Mouse (Mus musculus): Measurements from ENCODE around the gene Klhdc2.

DNA sequence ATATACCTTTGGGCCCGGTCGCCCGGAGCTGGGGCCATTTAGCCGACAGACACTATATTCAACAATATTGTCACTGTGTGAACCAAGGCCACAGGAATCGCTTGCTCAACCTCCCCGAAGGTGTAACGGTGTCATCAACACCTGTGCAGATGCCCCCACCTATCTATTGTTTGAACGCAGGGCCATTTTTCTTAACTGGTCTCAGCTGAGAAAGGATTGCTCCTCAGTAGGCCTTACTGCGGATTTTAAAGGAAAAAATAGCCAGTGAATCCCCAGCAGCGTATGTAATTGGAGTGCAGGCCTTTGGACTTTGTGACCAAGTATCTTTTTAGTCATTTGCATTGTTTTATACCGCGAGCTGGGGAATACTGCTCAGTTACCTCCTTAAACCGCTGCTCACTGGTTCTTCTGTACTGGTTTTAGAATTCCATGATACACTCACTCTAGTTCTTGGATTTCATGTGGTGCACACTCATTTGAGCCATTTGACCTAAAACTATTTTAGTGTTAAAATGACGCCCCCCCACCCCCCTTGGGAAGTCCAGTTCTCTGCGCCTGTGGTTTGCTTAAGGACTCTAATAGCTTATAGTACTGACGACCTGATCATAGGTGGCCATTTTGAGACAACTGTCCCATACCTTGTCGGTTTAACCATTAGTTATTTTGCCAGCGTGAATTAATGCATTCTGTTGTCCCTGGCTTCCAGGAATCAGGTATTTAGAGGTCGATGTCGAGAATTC lies 1.1 kb downstream of the Klhdc2 start:
- TF ChIP-seq ZNF384 (IDR thresholded peaks at IDR 0.05; ENCODE audit: low read depth, low read length) (no peak), HCFC1 (IDR thresholded peaks at IDR 0.05; ENCODE audit: borderline replicate concordance, insufficient read depth, low read length) (no peak), CHD2 (IDR thresholded peaks at IDR 0.05; ENCODE audit: low read depth, low read length) (no peak), MAFK (IDR thresholded peaks at IDR 0.05; ENCODE audit: insufficient read depth, low read depth, low read length) (no peak), ZC3H11A (IDR thresholded peaks at IDR 0.05; ENCODE audit: borderline replicate concordance, low read depth, low read length) (no peak)

Measured in ES-E14 (cell line).